Mouse (Mus musculus) gastrocnemius, postnatal 14 days (tissue): ENCODE results near the gene Spint1. TPM values are rescaled to one million over a fixed set of nuclear protein-coding genes. Genes with fewer than 3 reads are reported as not detected.

ENCODE experiments used
- DNase-seq: peaks from one replicate; pipeline ENCODE4 v3.0.0; 2021; ENCODE audit warnings: mixed read lengths
- intact Hi-C: fragments of 180-260 bp; cut with DNase I; formaldehyde crosslinking; loops from one replicate; pipeline ENCODE4 v1.15.1; 2025; ENCODE audit warnings: low total_unique reads
- total RNA-seq, 2 experiments: library from RNA; stranded (reverse); gene quantifications; 2 replicates each; pipeline ENCODE4 v1.2.3; 2021

The Spint1 gene
- total RNA-seq, 2 experiments from 2014 or later, result 0.64 TPM; not detected in 1

- intact Hi-C loops, result no loop called here
- DNase-seq, result peak; percentile 97
Observed at GRCm38 (mm10) chr2:119288270-119288882, 51.2 kb downstream of the Spint1 start, which contains the start of gene Vps18. Gene Vps18 (plus strand): TSS chr2:119288740.

GRCm38 (mm10) chr2:119289014-119289416 lies 51.9 kb downstream of the Spint1 start:
- DNase-seq, result no peak
- intact Hi-C loops, result no loop called here

GRCm38 (mm10) chr2:119292281-119292680 lies 55.1 kb downstream of the Spint1 start:
- DNase-seq, result no peak
- intact Hi-C loops, result no loop called here

- intact Hi-C loops, result no loop called here
Observed at GRCm38 (mm10) chr2:119292852-119293251, 55.7 kb downstream of the Spint1 start.

GRCm38 (mm10) chr2:119293311-119293710 lies 56.1 kb downstream of the Spint1 start:
- intact Hi-C loops, result no loop called here
- DNase-seq, result no peak

More at GRCm38 (mm10) chr2:119292852-119293251, 55.7 kb downstream of the Spint1 start:
- no peak for DNase-seq

GRCm38 (mm10) chr2:119293776-119294390 lies 56.7 kb downstream of the Spint1 start:
- intact Hi-C loops, result no loop called here
- no peak for DNase-seq

GRCm38 (mm10) chr2:119294411-119294810 lies 57.2 kb downstream of the Spint1 start:
- intact Hi-C loops, result no loop called here
- DNase-seq, result no peak

- intact Hi-C loops, result loop anchor here (5.0 kb wide), 2 partner anchors 126 to 141 kb away; no protein-coding TSS in a partner anchor
- DNase-seq, result no peak
Observed at GRCm38 (mm10) chr2:119296756-119297155, 59.6 kb downstream of the Spint1 start.

GRCm38 (mm10) chr2:119297506-119297905 lies 60.3 kb downstream of the Spint1 start:
- DNase-seq, result no peak
- intact Hi-C loops, result loop anchor here (5.0 kb wide), 2 partner anchors 125 to 140 kb away; no protein-coding TSS in a partner anchor

- DNase-seq, result peak; percentile 57
Observed at GRCm38 (mm10) chr2:119298330-119298729, 61.2 kb downstream of the Spint1 start.

GRCm38 (mm10) chr2:119298839-119299238 lies 61.7 kb downstream of the Spint1 start:
- intact Hi-C loops, result loop anchor here (5.0 kb wide), 2 partner anchors 123 to 138 kb away; no protein-coding TSS in a partner anchor
- DNase-seq, result no peak

More at GRCm38 (mm10) chr2:119298330-119298729, 61.2 kb downstream of the Spint1 start:
- intact Hi-C loops, result loop anchor here (5.0 kb wide), 2 partner anchors 124 to 139 kb away; no protein-coding TSS in a partner anchor

Other genes starting within 250 kb of the Spint1 start
- 1 to 10 TPM; 5.6 to 6.2 TPM for gene Ccdc32, start 208.0 kb upstream of the Spint1 start, total RNA-seq
- 1 to 10 TPM; 2.7 to 3.5 TPM for gene Rpusd2, start 202.6 kb upstream of the Spint1 start, total RNA-seq
- 1 to 10 TPM; 2.2 to 2.3 TPM for gene Knl1, start 190.2 kb upstream of the Spint1 start, total RNA-seq
- 1 to 10 TPM; 2.6 to 3.1 TPM for gene Rad51, start 124.6 kb upstream of the Spint1 start, total RNA-seq
- gene Rmdn3, start 80.3 kb upstream of the Spint1 start, total RNA-seq, result 1 to 10 TPM; 4.8 to 5.5 TPM
- gene Gchfr, start 69.6 kb upstream of the Spint1 start, total RNA-seq, result under 1 TPM in 1 of 2 experiments, not detected in 1; 0.57 TPM
- under 1 TPM in 1 of 2 experiments, not detected in 1; 0.06 TPM for gene Gm14137, start 62.9 kb upstream of the Spint1 start, total RNA-seq
- 10 to 100 TPM; 10.6 to 11.6 TPM for gene Zfyve19, start 28.7 kb upstream of the Spint1 start, total RNA-seq
- 1 to 10 TPM; 8.2 to 8.9 TPM for gene Dnajc17, start 28.6 kb upstream of the Spint1 start, total RNA-seq
- gene Ppp1r14d, start 7.5 kb upstream of the Spint1 start, total RNA-seq, result not detected
- gene Rhov, start 33.9 kb downstream of the Spint1 start, total RNA-seq, result not detected
- 1 to 10 TPM; 8.3 to 8.9 TPM for gene Vps18, start 51.4 kb downstream of the Spint1 start, total RNA-seq
- gene Dll4, start 88.4 kb downstream of the Spint1 start, total RNA-seq, result 10 to 100 TPM; 10.4 to 12.9 TPM
- 10 to 100 TPM; 10.5 to 47.4 TPM for gene Chac1, start 113.9 kb downstream of the Spint1 start, total RNA-seq
- gene Ino80, start 240.3 kb downstream of the Spint1 start, total RNA-seq, result 10 to 100 TPM; 11.1 to 11.6 TPM